Mouse (Mus musculus) left cerebral cortex, postnatal 10 days (tissue): ENCODE measurements around the gene Pycr2. TPM values are rescaled to one million over a fixed set of nuclear protein-coding genes. Genes with fewer than 3 reads are reported as not detected.

Source experiments
- DNase-seq, 2 experiments: peaks; one replicate each; pipeline ENCODE4 v3.0.0; 2021 to 2022; ENCODE audit warnings: low spot score in 2 of 2, mixed read lengths in 1 of 2; ENCODE audit errors: extremely low spot score in 1 of 2
- intact Hi-C: fragments of 180-260 bp; cut with DNase I; formaldehyde crosslinking; loops from one replicate; pipeline ENCODE4 v1.15.1; 2025
- total RNA-seq, 2 experiments: library from RNA; stranded (reverse); gene quantifications; 2 replicates each; pipeline ENCODE4 v1.2.3; 2021

Gene Pycr2
- total RNA-seq, 2 experiments from 2014 or later: 25.3 to 27.8 TPM

- intact Hi-C loops: loop anchor here (1.0 to 10.0 kb wide), 2 partner anchors 73 to 204 kb away; no protein-coding TSS in a partner anchor
- DNase-seq: peak in 1 of 2 experiments; percentile 57
These were observed 3.0 kb upstream of the Pycr2 start for GRCm38 (mm10) chr1:180901107-180901506.

- intact Hi-C loops: loop anchor here (10.0 kb wide), 1 partner anchor 202 kb away; no protein-coding TSS in a partner anchor
- DNase-seq: no peak
These were observed 1.2 kb upstream of the Pycr2 start for GRCm38 (mm10) chr1:180902915-180903314.

- intact Hi-C loops: loop anchor here (10.0 kb wide), 1 partner anchor 201 kb away; no protein-coding TSS in a partner anchor
- no peak for DNase-seq
These were observed 441 bp upstream of the Pycr2 start for GRCm38 (mm10) chr1:180903666-180904038.

GRCm38 (mm10) chr1:180904815-180905080 lies 655 bp downstream of the Pycr2 start:
- DNase-seq: no peak
- intact Hi-C loops: loop anchor here (10.0 kb wide), 1 partner anchor 200 kb away; no protein-coding TSS in a partner anchor

- intact Hi-C loops: loop anchor here (10.0 kb wide), 1 partner anchor 199 kb away; no protein-coding TSS in a partner anchor
- no peak for DNase-seq
These were observed 1.2 kb downstream of the Pycr2 start for GRCm38 (mm10) chr1:180905307-180905706.

- no peak for DNase-seq
- intact Hi-C loops: loop anchor here (10.0 kb wide), 1 partner anchor 199 kb away; no protein-coding TSS in a partner anchor
These were observed 1.8 kb downstream of the Pycr2 start for GRCm38 (mm10) chr1:180905876-180906275.

- DNase-seq: no peak
- intact Hi-C loops: loop anchor here (10.0 kb wide), 1 partner anchor 198 kb away; no protein-coding TSS in a partner anchor
These were observed 2.5 kb downstream of the Pycr2 start for GRCm38 (mm10) chr1:180906461-180907147.

- no peak for DNase-seq
- intact Hi-C loops: no loop called here
These were observed 7.0 kb downstream of the Pycr2 start for GRCm38 (mm10) chr1:180911138-180911537.

GRCm38 (mm10) chr1:180911653-180912287 lies 7.7 kb downstream of the Pycr2 start:
- no peak for DNase-seq
- intact Hi-C loops: no loop called here

- no peak for DNase-seq
- intact Hi-C loops: no loop called here
These were observed 8.7 kb downstream of the Pycr2 start for GRCm38 (mm10) chr1:180912792-180913191.

- peak in 1 of 2 experiments; percentile 46 for DNase-seq
- intact Hi-C loops: no loop called here
These were observed 9.7 kb downstream of the Pycr2 start for GRCm38 (mm10) chr1:180913797-180914196.

- intact Hi-C loops: no loop called here
- no peak for DNase-seq
These were observed 12.3 kb downstream of the Pycr2 start for GRCm38 (mm10) chr1:180916425-180916824.

GRCm38 (mm10) chr1:180917053-180917452 lies 13.0 kb downstream of the Pycr2 start:
- no peak for DNase-seq
- intact Hi-C loops: no loop called here

- DNase-seq: no peak
- intact Hi-C loops: no loop called here
These were observed 15.6 kb downstream of the Pycr2 start for GRCm38 (mm10) chr1:180919686-180920085.

GRCm38 (mm10) chr1:180922273-180923048 lies 18.4 kb downstream of the Pycr2 start:
- intact Hi-C loops: no loop called here
- no peak for DNase-seq

GRCm38 (mm10) chr1:180924737-180925136 lies 20.6 kb downstream of the Pycr2 start:
- intact Hi-C loops: no loop called here
- DNase-seq: no peak

GRCm38 (mm10) chr1:180926286-180926685 lies 22.2 kb downstream of the Pycr2 start:
- intact Hi-C loops: no loop called here
- no peak for DNase-seq

GRCm38 (mm10) chr1:180929599-180929998 lies 25.5 kb downstream of the Pycr2 start:
- intact Hi-C loops: no loop called here
- DNase-seq: no peak

- no peak for DNase-seq
- intact Hi-C loops: no loop called here
These were observed 27.0 kb downstream of the Pycr2 start for GRCm38 (mm10) chr1:180931106-180931505.

- DNase-seq: no peak
- intact Hi-C loops: no loop called here
These were observed 29.6 kb downstream of the Pycr2 start for GRCm38 (mm10) chr1:180933659-180934058.
